Mouse (Mus musculus): ENCODE results near the gene Cplx1. TPM values are rescaled to one million over a fixed set of nuclear protein-coding genes. Genes with fewer than 3 reads are reported as not detected.

Cplx1 gene
- total RNA-seq (2021): 1 to 10 TPM; 1.9 to 2.1 TPM
- long read RNA-seq, experiment 1, partial matches to known transcripts: 0 of 2 reads
- long read RNA-seq, experiment 1, other reads (novel, unspliced or antisense): 1 of 2 reads
- long read RNA-seq, experiment 2: 0 reads

DNA sequence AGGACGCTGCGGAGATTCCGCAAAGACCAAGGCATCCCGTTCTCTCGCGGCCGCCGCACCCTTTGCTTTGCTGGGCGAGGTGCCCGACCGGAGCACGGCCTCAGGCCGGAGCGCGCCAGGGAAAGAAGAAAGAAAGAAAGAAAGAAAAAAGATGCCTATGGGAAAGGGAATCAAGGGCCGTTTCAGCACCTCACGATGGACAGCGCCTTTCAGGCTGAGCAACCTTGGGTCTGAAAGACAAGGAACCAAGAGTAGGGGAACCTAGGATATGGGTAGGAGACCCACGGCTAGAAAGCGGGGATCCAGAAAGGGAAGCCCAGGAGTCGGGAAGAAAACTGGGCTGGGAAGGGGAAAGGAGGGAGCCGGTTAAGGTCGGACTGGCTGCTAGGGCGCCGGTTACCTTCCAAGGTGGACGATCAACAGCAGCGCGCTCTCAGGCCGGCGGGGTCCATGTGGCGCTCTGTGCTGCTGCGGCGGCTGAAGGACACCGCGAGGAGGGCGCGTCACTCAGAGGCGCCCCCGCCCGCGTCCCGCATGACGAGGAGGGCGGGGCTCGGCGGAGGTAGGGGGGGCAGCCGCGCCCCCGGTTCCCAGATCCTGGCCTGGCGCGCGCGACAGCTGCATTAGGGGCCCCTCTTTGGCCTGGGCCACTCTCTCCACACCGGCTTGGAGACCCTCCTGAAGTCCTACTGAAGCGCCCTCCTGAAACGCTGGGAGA lies at the start of gene Cplx1:
Gene Cplx1 (minus strand): TSS at position 536 of the 718 bp plus-strand sequence.
- peak; percentile 80 to 83 for DNase-seq

DNA sequence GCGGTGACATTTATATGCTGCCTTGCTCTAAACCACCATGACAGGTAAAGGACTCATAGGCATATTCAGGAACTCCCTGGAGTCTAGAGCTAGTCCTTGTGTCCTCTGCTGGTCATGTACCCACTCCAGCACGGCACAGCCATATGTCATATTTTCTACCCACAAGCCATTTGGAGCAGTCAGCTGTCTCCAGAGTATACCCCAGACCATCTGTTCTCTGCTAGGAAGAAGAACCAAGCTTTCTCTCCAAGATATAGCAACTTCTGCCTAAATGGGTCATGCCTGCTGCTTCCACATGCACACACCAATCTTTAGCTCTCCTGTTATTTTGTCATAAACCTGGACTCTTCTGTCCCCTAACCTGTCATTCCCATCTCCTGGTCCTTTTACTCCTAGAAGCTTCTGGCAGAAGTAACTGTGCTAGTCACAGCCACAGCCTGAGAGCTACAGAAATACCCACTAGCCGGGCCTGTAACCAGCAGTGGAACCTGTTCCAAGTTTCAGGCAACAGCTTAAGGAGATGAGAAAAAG lies 31.6 kb upstream of the Cplx1 start:
- no peak for DNase-seq

DNA sequence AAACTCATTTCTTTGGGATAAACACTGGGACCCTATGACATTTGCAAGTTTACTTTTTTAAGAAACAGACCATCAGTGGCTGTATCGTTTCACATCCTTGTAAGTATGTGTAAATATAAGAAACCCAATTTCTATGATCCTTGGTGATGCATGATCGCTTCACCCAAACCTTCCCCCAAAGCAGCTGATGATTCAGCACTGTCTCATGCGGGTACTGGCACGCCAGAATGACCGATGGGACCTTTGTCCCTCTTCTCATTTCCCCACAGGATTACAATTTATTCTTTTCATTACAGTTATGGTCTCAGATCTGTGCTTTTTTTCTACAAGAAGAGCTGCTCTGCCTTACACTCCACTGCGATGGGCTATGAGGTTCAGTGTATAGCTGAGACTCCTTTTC lies 23.2 kb upstream of the Cplx1 start:
- DNase-seq: peak; percentile 56 to 66

DNA sequence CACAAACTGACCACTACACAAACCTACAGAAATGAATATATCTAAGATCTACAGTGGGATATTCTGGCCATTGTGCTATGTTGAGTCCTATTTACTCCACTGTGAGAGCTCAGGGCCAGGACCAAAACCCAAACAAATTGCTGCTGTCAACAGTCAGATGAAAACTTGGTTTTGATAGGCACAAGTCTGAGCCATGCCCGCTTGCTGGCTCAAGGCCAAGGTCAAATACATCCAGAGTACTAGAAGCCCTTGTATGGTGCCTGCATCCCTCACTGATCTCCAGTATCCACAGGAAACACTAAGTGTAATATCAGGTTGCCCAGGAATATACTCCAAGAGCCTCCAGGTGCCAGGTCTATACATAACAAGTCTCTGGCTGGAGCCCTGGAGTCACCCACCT lies 21.2 kb upstream of the Cplx1 start:
- DNase-seq: peak; percentile 80 to 84

DNA sequence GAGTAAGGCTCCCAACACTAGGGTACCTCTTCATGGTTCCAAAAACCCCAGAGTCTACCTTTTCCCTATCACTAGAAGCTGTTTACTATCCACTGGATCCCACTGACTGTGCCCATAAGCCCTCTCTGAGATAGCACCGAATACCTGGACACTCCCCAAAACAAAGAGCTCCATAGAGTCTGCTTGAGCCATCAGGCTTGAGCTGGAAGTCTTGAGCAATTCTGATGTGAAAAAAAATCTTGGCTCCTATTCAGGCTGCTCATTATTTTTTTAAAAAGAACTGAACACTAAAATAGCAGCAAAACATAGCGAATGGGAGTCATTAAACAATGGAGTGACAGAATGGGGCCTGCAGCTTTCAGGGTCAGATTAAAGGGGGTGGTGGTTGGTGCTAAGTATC lies 17.3 kb upstream of the Cplx1 start:
- DNase-seq: peak in 1 of 2 experiments; percentile 18

DNA sequence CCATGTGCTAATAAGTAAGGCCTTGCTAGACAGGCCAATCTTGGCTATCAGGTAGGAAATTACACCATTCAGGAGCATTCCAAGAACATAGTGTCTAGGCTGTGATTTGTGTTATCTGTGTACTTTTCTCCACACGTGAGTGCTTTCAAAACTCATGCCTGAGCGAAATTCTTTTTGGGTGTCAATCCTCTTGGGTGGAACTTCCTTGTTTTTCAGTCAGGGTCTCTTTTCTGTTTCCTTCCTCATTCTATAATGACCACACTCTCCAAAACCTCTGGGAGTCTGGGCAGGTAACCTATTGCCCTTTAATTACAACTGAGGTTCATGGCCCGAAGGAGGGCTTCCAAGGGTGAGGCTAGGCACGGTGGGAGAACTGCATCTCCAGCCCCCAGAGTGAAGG lies 16.7 kb upstream of the Cplx1 start:
- DNase-seq: no peak

DNA sequence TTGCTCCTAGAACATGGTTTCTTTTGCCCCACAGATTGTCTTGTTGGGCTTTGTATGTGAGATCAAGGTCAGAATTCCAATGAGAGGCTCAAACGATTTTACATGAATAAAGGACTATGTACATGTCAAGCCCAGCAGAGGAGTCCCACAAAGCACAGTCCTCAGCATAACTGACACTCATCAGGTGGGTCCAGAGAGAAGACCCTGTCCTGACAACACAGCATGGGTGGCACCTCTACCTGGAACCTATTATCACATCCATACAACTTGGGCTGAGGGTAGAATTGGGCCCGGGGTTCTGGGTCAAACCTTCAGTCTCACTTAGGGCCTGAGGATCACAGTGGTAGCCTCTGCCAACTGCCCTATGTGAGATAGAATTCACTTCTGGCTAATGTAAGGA lies 15.6 kb upstream of the Cplx1 start:
- DNase-seq: no peak

DNA sequence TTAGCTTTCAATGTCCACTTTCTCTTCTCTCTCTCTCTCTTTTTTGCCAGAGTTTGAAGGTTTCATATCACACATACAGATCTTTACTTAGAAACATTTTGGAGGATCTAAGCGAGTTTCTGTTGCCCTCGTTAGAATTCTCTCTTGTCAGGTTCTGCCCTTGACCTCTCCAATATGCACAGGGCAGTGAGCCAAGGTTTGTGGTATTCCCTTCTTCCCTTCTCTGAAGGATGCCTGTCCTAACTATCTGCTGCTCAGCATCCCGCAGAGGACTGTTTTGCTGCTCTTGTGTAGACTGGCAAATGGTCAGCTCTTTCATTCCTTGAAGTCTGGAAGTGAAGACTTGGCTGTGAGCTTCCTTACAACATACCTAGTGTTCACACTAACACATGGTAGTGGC lies 14.5 kb upstream of the Cplx1 start:
- DNase-seq: peak; percentile 32 to 54

DNA sequence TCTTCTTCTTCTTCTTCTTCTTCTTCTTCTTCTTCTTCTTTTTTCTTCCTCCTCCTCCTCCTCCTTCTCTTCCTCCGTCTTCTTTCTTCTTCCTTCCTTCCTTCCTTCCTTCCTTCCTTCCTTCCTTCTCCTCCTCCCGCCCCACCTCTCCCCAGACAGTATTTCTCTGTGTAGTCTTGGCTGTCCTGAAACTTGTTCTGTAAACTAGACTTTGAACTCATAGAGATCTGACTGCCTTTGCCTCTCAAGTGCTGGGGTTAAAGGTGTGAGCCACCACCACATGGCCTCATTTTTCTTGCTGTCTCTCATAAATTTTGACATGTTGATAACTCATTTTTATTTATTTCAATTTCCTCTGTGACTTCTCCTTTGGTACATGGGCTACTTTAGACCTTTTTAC lies 12.7 kb upstream of the Cplx1 start:
- no peak for DNase-seq

DNA sequence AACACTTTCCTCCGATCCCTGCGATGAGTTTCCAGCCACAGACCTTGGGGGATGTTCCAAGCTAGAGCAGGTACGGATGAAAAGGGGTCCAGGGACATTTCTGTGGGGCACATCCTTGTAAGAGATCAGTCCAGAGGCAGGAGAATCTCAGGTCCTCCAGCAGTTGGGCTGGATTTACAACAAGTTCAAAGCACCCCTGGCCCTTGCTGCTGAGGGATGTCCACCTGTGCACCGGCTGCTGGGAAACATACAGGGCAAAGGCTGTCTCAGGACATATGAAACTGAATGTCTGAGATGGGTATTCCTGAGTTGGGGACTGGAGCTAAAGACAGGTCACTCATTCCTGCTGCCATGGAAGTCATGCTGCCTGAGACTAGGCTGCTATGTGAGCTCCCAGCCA lies 7.2 kb upstream of the Cplx1 start:
- DNase-seq: no peak

DNA sequence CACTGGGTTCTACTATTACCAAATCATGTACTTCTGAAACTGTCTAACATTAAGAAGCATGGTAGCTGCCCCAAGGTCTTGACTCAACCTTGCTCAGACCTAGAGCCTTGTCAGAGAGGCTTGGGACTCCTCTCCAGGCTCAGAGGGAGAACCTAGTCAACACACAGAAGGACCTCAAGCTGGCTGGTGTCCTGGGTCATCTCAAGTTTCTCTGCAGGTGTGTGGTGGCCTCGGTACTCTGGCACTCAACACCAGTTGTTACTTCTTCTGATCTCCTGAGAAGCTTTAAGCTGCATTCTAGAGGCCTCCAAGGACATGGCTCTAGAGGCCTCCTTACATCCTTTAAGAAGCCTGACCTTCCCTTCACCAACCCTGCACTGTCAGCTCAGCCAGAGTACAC lies 4.2 kb upstream of the Cplx1 start:
- DNase-seq: no peak

DNA sequence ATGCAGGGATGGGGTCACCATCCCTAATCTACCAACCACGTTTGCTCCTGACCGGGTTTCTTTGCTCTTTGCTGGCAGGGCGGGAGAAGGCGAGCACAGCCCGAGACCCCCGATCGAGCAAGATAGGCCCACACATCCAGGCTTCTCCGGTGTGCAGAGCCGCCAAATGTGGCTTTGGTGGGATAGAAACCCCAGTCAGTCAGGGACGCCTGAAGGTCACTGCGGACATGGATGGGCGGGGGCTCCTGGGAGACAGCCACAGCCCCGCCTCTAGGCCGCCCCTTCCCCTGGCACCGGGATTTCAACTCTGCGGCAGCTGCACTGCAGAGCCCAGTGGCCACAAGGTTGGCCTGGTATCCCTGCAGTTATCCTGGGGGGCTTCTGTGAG lies 377 bp upstream of the Cplx1 start:
- no peak for DNase-seq

DNA sequence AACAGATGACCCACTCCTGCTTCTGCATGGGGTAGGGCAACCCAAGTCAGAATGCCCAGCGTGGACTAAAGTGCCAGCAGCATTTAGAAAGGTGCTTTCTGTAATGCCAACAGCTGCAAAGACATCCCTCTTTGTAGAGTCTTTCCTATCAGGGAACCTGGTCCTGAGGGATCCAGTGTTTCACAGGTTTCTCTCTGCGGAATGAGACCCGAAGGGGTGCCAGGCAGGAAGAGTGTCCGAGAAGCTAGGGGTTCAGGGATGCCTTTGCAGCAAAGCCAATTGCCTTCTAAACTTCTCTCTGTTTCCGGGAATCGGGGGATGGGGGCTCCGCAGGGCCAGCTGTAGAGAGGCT lies 711 bp downstream of the Cplx1 start:
- DNase-seq: no peak

DNA sequence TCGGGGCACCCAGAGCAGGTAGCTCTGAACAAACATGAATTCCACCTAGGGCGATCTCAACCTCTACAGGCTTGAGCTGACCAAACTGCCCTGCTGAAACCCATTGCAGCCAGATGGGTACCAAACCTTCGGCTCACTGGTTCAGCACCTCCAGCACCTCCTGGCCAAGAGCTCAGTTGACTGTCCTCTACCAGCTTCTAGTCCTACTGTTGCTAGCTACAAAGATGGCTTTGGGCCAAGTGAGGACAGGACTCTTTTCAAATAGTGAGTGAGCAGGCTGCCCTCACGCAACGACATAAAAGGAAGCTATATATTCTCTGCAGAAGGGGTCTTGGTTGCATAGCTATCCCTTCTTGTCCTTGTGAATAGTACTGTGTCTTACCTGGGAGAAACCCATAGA lies 2.2 kb downstream of the Cplx1 start:
- no peak for DNase-seq

DNA sequence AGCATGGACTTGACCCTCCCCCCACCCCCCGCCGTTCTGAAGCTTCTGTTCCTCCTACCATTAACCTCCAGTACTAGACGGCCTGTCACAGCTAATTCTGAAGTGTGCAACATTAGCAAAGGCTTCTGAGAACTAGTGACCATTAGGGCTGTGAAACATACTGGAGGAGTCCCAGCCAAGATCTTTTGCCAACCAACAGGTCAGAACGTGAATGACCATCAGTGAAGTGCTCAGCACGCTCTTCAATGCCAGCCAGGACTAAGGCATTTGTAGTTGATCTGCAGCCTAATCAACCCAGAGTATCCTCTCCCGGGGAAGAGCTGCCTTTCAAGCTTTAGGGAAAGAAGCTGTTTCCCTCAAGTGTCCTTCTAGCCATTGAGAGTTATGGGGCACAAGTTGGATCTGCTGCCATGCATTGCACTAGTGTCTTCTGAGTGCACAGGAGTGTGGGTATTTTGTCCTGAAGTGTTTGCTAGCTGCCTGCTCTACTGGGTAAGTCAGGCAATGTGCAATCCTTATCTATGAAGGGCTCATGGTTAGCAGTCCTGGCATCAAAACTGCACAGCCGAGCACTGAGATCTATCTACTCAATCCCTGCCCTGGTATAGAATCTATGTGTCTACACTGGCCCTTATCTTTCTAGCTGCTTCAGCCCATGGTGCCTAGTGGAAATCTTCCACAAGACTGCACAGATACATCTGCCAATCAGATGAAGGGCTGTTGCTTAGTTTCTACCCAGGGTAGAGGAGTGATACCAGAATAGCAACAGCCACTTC lies 6.1 kb downstream of the Cplx1 start:
- DNase-seq: no peak

DNA sequence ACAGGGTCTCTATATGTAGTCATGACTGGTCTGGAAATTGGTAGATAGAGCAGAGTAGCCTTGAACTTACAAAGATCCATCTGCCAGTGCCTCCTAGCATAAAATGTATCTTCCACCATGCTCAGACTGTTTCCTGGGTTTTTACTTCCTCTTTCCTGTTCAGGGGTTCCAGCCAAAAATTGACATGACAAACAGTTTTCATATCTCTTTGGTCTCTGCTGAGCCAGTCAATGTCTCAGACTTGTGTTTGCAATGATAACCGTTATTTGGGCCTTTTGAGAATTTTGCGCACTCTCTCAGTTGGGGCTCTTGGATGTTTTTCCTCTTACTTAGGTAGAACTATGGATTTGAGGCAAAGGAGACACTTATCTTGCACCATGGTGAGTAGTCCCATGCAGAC lies 15.6 kb downstream of the Cplx1 start:
- DNase-seq: no peak

DNA sequence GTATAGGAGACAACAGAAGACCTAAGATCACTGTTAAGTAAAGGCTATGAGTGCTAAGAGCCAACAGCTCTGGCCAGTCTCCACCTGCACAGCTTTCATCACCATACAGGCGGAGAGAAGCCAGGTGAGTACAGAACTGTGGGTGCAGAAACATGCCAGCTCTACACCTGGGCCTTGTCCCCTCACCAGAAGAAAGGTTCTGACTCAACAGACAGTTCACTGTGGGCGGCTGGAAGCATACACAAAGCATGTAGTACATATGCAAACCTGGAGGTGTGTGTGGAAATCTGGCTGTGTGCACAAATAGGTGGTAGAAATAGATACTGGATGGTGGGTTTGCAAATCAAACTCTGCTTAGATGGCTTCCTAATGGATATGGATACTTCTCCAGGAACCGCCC lies 27.2 kb downstream of the Cplx1 start:
- DNase-seq: no peak

DNA sequence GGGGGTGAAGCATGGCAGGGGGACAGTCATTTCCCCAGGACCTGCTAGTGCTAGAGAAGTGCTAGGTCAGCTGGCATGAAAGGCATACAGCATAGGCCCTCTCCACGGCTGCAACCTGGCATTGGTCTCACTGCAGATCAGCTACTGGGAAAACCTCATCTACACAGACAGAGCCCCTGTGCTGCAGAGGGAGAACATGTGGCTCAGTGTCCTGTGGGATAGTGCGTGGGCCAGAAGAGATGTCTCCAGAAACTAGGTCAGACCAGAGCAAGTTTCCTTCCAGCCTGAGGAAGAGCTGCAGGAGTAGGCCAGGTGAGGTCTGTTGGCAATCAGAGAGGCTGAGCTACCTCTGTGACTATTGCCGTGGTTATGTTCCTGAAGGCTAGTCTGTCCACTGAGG lies 27.9 kb downstream of the Cplx1 start:
- no peak for DNase-seq

DNA sequence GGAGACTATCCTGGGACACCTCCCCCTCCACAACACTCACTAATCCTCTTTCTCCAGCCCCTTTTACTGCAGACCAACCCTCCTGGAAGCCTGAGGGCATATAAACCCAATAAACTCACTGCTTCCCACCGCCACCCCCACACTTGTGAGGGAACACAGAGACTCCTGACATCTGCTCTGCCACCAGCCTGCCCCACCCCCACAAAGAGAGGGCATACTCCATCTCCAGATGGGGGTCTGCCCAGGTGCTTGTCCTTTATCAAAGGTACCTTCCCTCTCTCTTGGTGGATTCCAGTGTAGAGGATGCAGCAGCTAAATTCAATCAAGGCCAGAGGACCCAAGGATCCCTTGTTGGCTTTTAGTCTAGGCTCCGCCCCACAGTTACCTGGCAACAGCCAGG lies 28.8 kb downstream of the Cplx1 start:
- no peak for DNase-seq

DNA sequence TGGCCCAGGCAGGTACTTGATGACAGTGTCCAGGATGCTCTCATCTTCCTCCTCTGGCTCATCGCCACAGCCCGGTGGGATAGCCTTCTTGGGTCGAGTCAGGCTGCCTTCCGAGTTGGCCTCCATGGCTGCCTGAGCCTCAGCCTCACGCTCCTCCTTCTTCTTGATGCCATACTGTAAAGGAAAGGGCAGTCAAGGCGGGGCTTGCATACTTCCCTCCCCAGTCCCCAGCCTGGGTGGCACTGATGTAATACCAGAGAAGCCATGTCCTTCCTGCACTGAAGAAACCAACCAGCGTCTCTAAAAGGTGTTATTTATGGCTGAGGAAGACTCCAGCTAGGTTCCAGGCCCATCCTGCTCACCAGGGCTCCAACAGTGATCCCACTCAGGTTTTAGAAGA lies 29.7 kb downstream of the Cplx1 start:
- DNase-seq: no peak

DNA sequence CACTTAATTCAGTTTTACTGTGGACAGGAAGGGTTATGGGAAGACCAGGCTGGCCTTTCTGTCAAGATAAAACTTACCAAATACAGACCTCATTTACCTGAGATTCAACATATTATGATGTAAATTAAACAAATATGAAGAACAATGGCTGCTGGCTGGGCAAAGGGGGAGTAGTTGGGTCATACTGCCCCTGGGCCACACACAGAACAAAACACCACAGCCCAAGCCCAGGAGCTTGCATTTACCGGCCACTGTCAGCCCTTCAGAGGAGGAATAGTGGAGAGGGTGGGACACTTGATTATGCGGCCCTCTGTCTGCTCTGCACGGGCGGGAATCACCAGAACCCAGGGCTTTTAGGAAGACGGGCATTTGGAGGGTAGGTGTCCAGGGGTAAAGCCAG lies 30.9 kb downstream of the Cplx1 start:
- no peak for DNase-seq

DNA sequence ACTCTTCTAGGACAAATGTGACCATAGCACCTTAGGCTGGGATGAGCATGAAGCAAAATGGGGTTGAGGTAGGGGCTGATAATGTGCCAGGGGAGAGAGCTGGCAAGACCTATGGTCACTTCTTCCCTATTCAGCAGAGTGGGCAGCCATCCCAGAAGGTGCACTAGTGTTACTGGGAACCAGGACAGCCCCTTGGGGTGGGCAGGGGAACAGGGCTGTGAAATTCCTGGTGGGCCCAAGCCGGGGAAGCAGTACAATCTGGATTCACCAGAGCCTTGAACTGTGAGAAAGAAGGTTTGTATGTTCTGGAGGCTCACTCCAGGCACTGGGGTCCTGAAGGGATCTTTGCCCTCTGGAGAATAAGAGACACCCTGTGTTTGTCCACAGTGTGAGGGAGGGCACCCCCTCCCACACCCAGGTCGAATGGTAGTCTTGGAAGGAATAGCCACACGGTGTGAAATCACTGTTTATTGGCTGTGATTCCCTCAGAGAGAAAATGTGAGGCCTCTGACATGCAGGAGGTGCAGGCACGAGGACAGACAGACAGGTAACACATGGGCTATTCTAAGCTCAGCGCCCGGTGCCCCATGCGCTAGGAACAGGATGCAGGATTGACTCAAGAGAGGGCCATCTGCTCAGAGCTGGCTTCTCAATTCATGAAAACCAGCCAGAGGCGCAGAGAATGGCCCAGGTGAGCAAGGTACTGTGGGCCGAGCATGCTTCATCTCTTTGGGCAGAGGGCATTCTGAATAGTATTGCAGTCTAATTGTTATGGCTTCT lies 31.5 kb downstream of the Cplx1 start:
- DNase-seq: no peak

DNA sequence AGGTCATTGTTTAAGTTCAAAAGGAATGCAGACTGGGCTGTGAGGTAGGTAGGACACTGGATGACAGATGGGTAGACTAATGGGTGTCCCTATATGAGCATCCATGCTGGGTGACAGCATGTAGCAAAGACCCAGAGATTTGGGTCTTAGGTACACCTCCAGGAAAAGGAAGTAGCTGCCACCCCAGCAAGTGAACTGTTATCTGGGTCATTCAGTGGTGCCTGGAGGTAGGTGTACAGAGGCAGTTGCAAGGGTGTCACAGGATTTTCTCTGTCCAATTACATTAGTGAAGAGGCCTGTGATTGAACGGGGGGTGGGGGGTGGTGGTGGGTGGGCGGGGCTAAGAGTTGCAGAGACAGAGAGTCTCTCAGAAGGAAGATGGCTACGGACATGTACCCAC lies 33.2 kb downstream of the Cplx1 start:
- no peak for DNase-seq
